Mouse (Mus musculus) forebrain, embryonic 13.5 days (tissue): Measurements from ENCODE around the gene Atp5j. TPM values are rescaled to one million over a fixed set of nuclear protein-coding genes. Genes with fewer than 3 reads are reported as not detected.

Source experiments
- ATAC-seq: fragments of 200-750 bp; cut with Nextera tagmentation; 2 replicates; pipeline ENCODE4 v1.8.0; 2017
- H3K27ac ChIP-seq: fragments of 300-500 bp; sonication (generic); 2 replicates; pipeline ENCODE4 v1.5.1; 2015; ENCODE audit warnings: inconsistent platforms, mild to moderate bottlenecking, moderate library complexity
- H3K27me3 ChIP-seq: fragments of 300-500 bp; sonication (generic); 2 replicates; pipeline ENCODE4 v1.6.1; 2015; ENCODE audit warnings: mild to moderate bottlenecking, inconsistent platforms
- H3K36me3 ChIP-seq: fragments of 300-500 bp; sonication (generic); 2 replicates; pipeline ENCODE4 v1.6.1; 2015; ENCODE audit warnings: mild to moderate bottlenecking, inconsistent platforms; ENCODE audit not compliant: poor library complexity, severe bottlenecking
- H3K4me1 ChIP-seq: fragments of 300-500 bp; sonication (generic); 2 replicates; pipeline ENCODE4 v1.6.1; 2015; ENCODE audit warnings: inconsistent platforms
- H3K4me2 ChIP-seq: fragments of 300-500 bp; sonication (generic); 2 replicates; pipeline ENCODE4 v1.6.1; 2015; ENCODE audit warnings: inconsistent platforms, mild to moderate bottlenecking, moderate library complexity
- H3K4me3 ChIP-seq: fragments of 300-500 bp; sonication (generic); 2 replicates; pipeline ENCODE4 v1.5.1; 2015; ENCODE audit warnings: mild to moderate bottlenecking, inconsistent platforms
- H3K9ac ChIP-seq: fragments of 300-500 bp; sonication (generic); 2 replicates; pipeline ENCODE4 v1.6.1; 2015; ENCODE audit warnings: mild to moderate bottlenecking, inconsistent platforms
- H3K9me3 ChIP-seq: fragments of 300-500 bp; sonication (generic); replicated peaks from 2 replicates; pipeline ENCODE4 v1.6.1; 2016; ENCODE audit warnings: inconsistent platforms
- WGBS: fragments of 180-500 bp; shearing (Covaris S2); methylation state at CpG from one replicate; pipeline ENCODE4 v1.1.7; 2015; 5-methylcytosine and 5-hydroxymethylcytosine counted together
- polyA plus RNA-seq: library from polyadenylated mRNA; unstranded; fragments of >200 nt; fragmentation: Nextera tagmentation; extraction: Ambion mirVana; gene quantifications from 2 replicates; pipeline ENCODE4 v1.2.1, GENCODE M21; 2015

Gene Atp5j
- polyA plus RNA-seq, 1 experiment from 2014 or later, result 917 TPM

GRCm38 (mm10) chr16:84804866-84805265, 30.6 kb downstream of the Atp5j start:
- ATAC-seq, result no peak
- H3K4me2 ChIP-seq, result no peak overlapping the region
- H3K9me3 ChIP-seq, result no peaks in the 10 kb centered on the region
- no peaks in the 10 kb centered on the region for H3K4me1 ChIP-seq
- peaks cover 28% of the 10 kb centered on the region for H3K36me3 ChIP-seq
- no peak overlapping the region for H3K9ac ChIP-seq
- WGBS, result 91% methylated on average over 5 of the region's 5 CpGs
- no peaks in the 10 kb centered on the region for H3K27me3 ChIP-seq
- no peak overlapping the region for H3K4me3 ChIP-seq
- no peak overlapping the region for H3K27ac ChIP-seq

- H3K27me3 ChIP-seq, result no peaks in the 10 kb centered on the region
- WGBS, result 85% methylated on average over 6 of the region's 6 CpGs
- H3K4me3 ChIP-seq, result no peak overlapping the region
- no peak overlapping the region for H3K4me2 ChIP-seq
- H3K4me1 ChIP-seq, result no peaks in the 10 kb centered on the region
- no peak for ATAC-seq
- H3K27ac ChIP-seq, result no peak overlapping the region
- H3K36me3 ChIP-seq, result peaks cover 14% of the 10 kb centered on the region; the same call in 1 of the 2 replicates
- no peaks in the 10 kb centered on the region for H3K9me3 ChIP-seq
- H3K9ac ChIP-seq, result no peak overlapping the region
Measured at GRCm38 (mm10) chr16:84802217-84802616, 33.2 kb downstream of the Atp5j start.

- H3K27ac ChIP-seq, result no peak overlapping the region
- 0 out of 2 replicates have a peak, but pooled peaks cover 4% of the 10 kb centered on the region for H3K36me3 ChIP-seq
- no peak for ATAC-seq
- H3K27me3 ChIP-seq, result no peaks in the 10 kb centered on the region
- no peak overlapping the region for H3K4me3 ChIP-seq
- H3K9ac ChIP-seq, result no peak overlapping the region
- 95% methylated on average over 1 of the region's 2 CpGs for WGBS
- no peaks in the 10 kb centered on the region for H3K9me3 ChIP-seq
- no peaks in the 10 kb centered on the region for H3K4me1 ChIP-seq
- no peak overlapping the region for H3K4me2 ChIP-seq
Measured at GRCm38 (mm10) chr16:84800038-84800437, 35.4 kb downstream of the Atp5j start.

GRCm38 (mm10) chr16:84796678-84797077, 38.7 kb downstream of the Atp5j start:
- no peaks in the 10 kb centered on the region for H3K4me1 ChIP-seq
- no peaks in the 10 kb centered on the region for H3K36me3 ChIP-seq
- 79% methylated on average over 9 of the region's 9 CpGs for WGBS
- no peaks in the 10 kb centered on the region for H3K27me3 ChIP-seq
- no peak overlapping the region for H3K4me2 ChIP-seq
- no peaks in the 10 kb centered on the region for H3K9me3 ChIP-seq
- no peak overlapping the region for H3K27ac ChIP-seq
- ATAC-seq, result no peak
- H3K9ac ChIP-seq, result no peak overlapping the region
- H3K4me3 ChIP-seq, result no peak overlapping the region

- 60% methylated on average over 3 of the region's 3 CpGs for WGBS
Measured at GRCm38 (mm10) chr16:84795337-84795736, 40.1 kb downstream of the Atp5j start.

GRCm38 (mm10) chr16:84793401-84793800, 42.0 kb downstream of the Atp5j start:
- Histone ChIP-seq H3K4me3 (no peak overlapping the region), H3K27me3 (no peaks in the 10 kb centered on the region), H3K27ac (no peak overlapping the region), H3K36me3 (0 out of 2 replicates have a peak, but pooled peaks cover 9% of the 10 kb centered on the region), H3K4me1 (no peaks in the 10 kb centered on the region), H3K9ac (no peak overlapping the region), H3K4me2 (no peak overlapping the region), H3K9me3 (no peaks in the 10 kb centered on the region)
- ATAC-seq, result no peak
- WGBS, result 90% methylated on average over 14 of the region's 14 CpGs

More at GRCm38 (mm10) chr16:84795337-84795736, 40.1 kb downstream of the Atp5j start:
- H3K9ac ChIP-seq, result no peak overlapping the region
- no peaks in the 10 kb centered on the region for H3K4me1 ChIP-seq
- H3K27ac ChIP-seq, result no peak overlapping the region
- no peaks in the 10 kb centered on the region for H3K9me3 ChIP-seq
- 0 out of 2 replicates have a peak, but pooled peaks cover 5% of the 10 kb centered on the region for H3K36me3 ChIP-seq
- no peak overlapping the region for H3K4me3 ChIP-seq
- H3K4me2 ChIP-seq, result no peak overlapping the region
- H3K27me3 ChIP-seq, result no peaks in the 10 kb centered on the region
- ATAC-seq, result no peak

GRCm38 (mm10) chr16:84790595-84791165, 44.7 kb downstream of the Atp5j start:
- no peak for ATAC-seq
- H3K4me2 ChIP-seq, result no peak overlapping the region
- no peak overlapping the region for H3K4me3 ChIP-seq
- peaks cover 9% of the 10 kb centered on the region; the same call in 1 of the 2 replicates for H3K36me3 ChIP-seq
- no peak overlapping the region for H3K27ac ChIP-seq
- H3K9ac ChIP-seq, result no peak overlapping the region
- no peaks in the 10 kb centered on the region for H3K9me3 ChIP-seq
- 82% methylated on average over 2 of the region's 2 CpGs for WGBS
- H3K4me1 ChIP-seq, result no peaks in the 10 kb centered on the region
- H3K27me3 ChIP-seq, result no peaks in the 10 kb centered on the region

GRCm38 (mm10) chr16:84784966-84785365, 50.5 kb downstream of the Atp5j start:
- H3K4me1 ChIP-seq, result 0 out of 2 replicates have a peak, but pooled peaks cover 10% of the 10 kb centered on the region
- H3K4me2 ChIP-seq, result no peak overlapping the region
- no peaks in the 10 kb centered on the region for H3K27me3 ChIP-seq
- H3K9ac ChIP-seq, result no peak overlapping the region
- H3K27ac ChIP-seq, result no peak overlapping the region
- peaks cover 4% of the 10 kb centered on the region; the same call in 1 of the 2 replicates for H3K36me3 ChIP-seq
- H3K9me3 ChIP-seq, result no peaks in the 10 kb centered on the region
- no peak for ATAC-seq
- WGBS, result 9% methylated on average over 7 of the region's 7 CpGs
- no peak overlapping the region for H3K4me3 ChIP-seq

GRCm38 (mm10) chr16:84783279-84783678, 52.1 kb downstream of the Atp5j start:
- Histone ChIP-seq H3K9ac (no peak overlapping the region), H3K36me3 (peaks cover 13% of the 10 kb centered on the region), H3K27ac (no peak overlapping the region), H3K4me1 (0 out of 2 replicates have a peak, but pooled peaks cover 10% of the 10 kb centered on the region), H3K4me3 (no peak overlapping the region), H3K4me2 (no peak overlapping the region), H3K27me3 (no peaks in the 10 kb centered on the region), H3K9me3 (no peaks in the 10 kb centered on the region; the same call in 1 of the 2 replicates)
- ATAC-seq, result no peak
- 58% methylated on average over 2 of the region's 2 CpGs for WGBS

GRCm38 (mm10) chr16:84779718-84780117, 55.7 kb downstream of the Atp5j start:
- H3K27ac ChIP-seq, result no peak overlapping the region
- no peak overlapping the region for H3K4me3 ChIP-seq
- H3K4me2 ChIP-seq, result no peak overlapping the region
- H3K36me3 ChIP-seq, result peaks cover 13% of the 10 kb centered on the region
- peaks cover 19% of the 10 kb centered on the region for H3K4me1 ChIP-seq
- H3K27me3 ChIP-seq, result no peaks in the 10 kb centered on the region
- H3K9ac ChIP-seq, result no peak overlapping the region
- ATAC-seq, result no peak
- WGBS, result 88% methylated on average over 5 of the region's 5 CpGs
- no peaks in the 10 kb centered on the region; the same call in 1 of the 2 replicates for H3K9me3 ChIP-seq

GRCm38 (mm10) chr16:84778861-84779630, 56.4 kb downstream of the Atp5j start:
- Histone ChIP-seq H3K4me1 (peaks cover 19% of the 10 kb centered on the region), H3K9me3 (no peaks in the 10 kb centered on the region; the same call in 1 of the 2 replicates), H3K4me2 (no peak overlapping the region), H3K27me3 (no peaks in the 10 kb centered on the region), H3K4me3 (no peak overlapping the region), H3K36me3 (peaks cover 13% of the 10 kb centered on the region), H3K9ac (no peak overlapping the region), H3K27ac (no peak overlapping the region)
- 76% methylated on average over 6 of the region's 6 CpGs for WGBS
- no peak for ATAC-seq

GRCm38 (mm10) chr16:84778431-84778830, 57.0 kb downstream of the Atp5j start:
- Histone ChIP-seq H3K4me3 (no peak overlapping the region), H3K36me3 (peaks cover 13% of the 10 kb centered on the region), H3K9me3 (no peaks in the 10 kb centered on the region; the same call in 1 of the 2 replicates), H3K4me2 (no peak overlapping the region), H3K27ac (no peak overlapping the region), H3K27me3 (no peaks in the 10 kb centered on the region), H3K9ac (no peak overlapping the region), H3K4me1 (peaks cover 19% of the 10 kb centered on the region)
- WGBS, result 89% methylated on average over 6 of the region's 6 CpGs
- ATAC-seq, result no peak
